Mouse (Mus musculus) bone marrow, adult 2 months (tissue): ENCODE measurements at regions not wholly inside any gene's neighbourhood (a gene's known extent, or its start where the extent isn't known, plus 50 kb on each side); places are given as distances from the start of the nearest gene placed in this dataset.

Experiments used
- CTCF ChIP-seq: fragments of 200-500 bp; IDR thresholded peaks from 2 replicates; pipeline ENCODE4 v1.5.1; 2011; ENCODE audit warnings: low read length, control low read depth; ENCODE audit not compliant: control insufficient read depth, insufficient read depth
- POLR2A ChIP-seq: fragments of 200-500 bp; IDR thresholded peaks from 2 replicates; pipeline ENCODE4 v1.6.1; 2011; ENCODE audit warnings: low read depth, mild to moderate bottlenecking, control low read depth, low read length, borderline replicate concordance; ENCODE audit not compliant: control insufficient read depth

DNA sequence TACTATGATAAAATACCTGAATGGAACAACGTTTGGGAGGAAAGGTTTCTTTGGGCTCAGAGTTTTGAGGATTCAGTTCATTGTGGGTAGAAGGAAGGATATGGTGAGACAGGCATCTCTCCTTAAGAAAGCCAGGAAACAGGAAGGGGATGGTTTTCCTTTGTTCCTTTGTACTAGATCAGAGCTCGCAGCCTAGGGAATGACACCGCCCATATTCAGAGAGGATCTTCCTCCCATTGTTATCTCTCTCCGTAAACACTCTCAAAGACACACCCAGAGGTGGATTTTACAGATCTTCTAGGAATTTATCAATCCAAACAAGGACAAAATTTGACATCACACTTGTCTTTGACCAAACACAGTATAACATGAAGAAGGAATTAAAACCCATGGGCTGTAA is 439.0 kb downstream of the Wdr11 start:
- TF ChIP-seq POLR2A (no peak), CTCF (no peak)
